Mouse (Mus musculus): ENCODE results near the gene Il1rl2.
A peak's percentile ranks its signal among the peaks of the same experiment; 100 is the strongest.

DNA sequence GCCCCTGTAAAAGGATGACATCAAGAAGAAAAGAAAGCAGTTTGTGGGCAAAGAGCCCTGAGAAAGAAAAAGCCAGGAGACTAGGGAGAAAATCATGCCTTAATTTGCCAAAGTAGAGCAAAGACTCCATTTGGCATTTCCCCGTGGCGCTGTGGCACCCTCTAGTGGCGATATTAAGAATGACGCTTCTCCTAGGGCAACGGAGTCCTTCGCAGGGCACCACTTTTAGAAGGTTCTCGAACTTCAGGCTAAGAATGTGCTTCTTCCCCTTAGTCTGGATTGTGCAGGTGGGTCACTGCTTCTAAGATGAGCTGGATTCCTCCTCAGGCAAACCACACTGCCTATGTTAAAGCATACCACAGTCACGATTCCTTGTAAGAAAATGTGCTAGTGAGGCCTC is 54.4 kb downstream of the Il1rl2 start:
- TF ChIP-seq CTCF (IDR thresholded peaks at IDR 0.05; ENCODE audit: low read depth) (peak; percentile 99), EP300 (optimal IDR thresholded peaks at IDR 0.05) (no peak)
